Mouse (Mus musculus): ENCODE data around the gene Synj2bp. TPM values are rescaled to one million over a fixed set of nuclear protein-coding genes. Genes with fewer than 3 reads are reported as not detected.
A peak's percentile ranks its signal among the peaks of the same experiment; 100 is the strongest.

Gene Synj2bp
- total RNA-seq (2012; rRNA removed) (12.3 and 14.7 TPM in 2 replicates), polyA plus RNA-seq (2012; ENCODE audit: insufficient read depth in 1 of 2, insufficient read length in 2 of 2, low read depth in 1 of 2, low replicate concordance in 2 of 2, missing spikeins in 1 of 2) (10 to 100 TPM in 1 of 2 experiments, not detected in 1; 19.3 TPM)

- peaks cover 0 to 9% of the 10 kb centered on the region in 2 experiments; a peak in 2 of 4 replicates for H3K36me3 ChIP-seq (ENCODE audit: control insufficient read depth in 1 of 2, insufficient read depth in 2 of 2, low read length in 2 of 2)
- H3K4me3 ChIP-seq (ENCODE audit: control insufficient read depth in 1 of 2, insufficient read depth in 1 of 2, low read depth in 2 of 2, low read length in 2 of 2), result peak within 1 kb of the TSS; percentile 82 to 83
- H3K27ac ChIP-seq (ENCODE audit: control insufficient read depth, low read depth, low read length), result peak within 1 kb of the TSS; percentile 34
- no peaks in the 10 kb centered on the region for H3K27me3 ChIP-seq (ENCODE audit: control insufficient read depth in 1 of 2, insufficient read depth in 2 of 2, low read length in 2 of 2)
- peaks cover 3 to 10% of the 10 kb centered on the region in 2 experiments; a peak in 3 of 4 replicates for H3K4me1 ChIP-seq (ENCODE audit: control insufficient read depth in 1 of 2, insufficient read depth in 2 of 2, low read length in 2 of 2)
- no peaks in the 10 kb centered on the region for H3K9me3 ChIP-seq (replicated peaks; ENCODE audit: insufficient read depth, low read length)
- DNase-seq (ENCODE audit: low read depth, low spot score), result peak; percentile 92
- H3K9ac ChIP-seq (ENCODE audit: control insufficient read depth, low read depth, low read length, poor library complexity, severe bottlenecking), result peak within 1 kb of the TSS; percentile 82
- H3K79me2 ChIP-seq (ENCODE audit: control insufficient read depth, insufficient read depth, low read length, poor library complexity), result peaks cover 23% of the 10 kb centered on the region
- TF ChIP-seq ZC3H11A (IDR thresholded peaks at IDR 0.05; ENCODE audit: low read depth, low read length), result no peak
- peak; percentile 80 for TF ChIP-seq SIN3A (IDR thresholded peaks at IDR 0.05; ENCODE audit: low read length)
- no peak for TF ChIP-seq TAL1 (IDR thresholded peaks at IDR 0.05; ENCODE audit: low read length)
- no peak for TF ChIP-seq SMC3 (IDR thresholded peaks at IDR 0.05; ENCODE audit: low read depth, low read length)
- TF ChIP-seq NRF1 (IDR thresholded peaks at IDR 0.05; ENCODE audit: insufficient read depth, low read depth, low read length, poor library complexity, severe bottlenecking), result no peak
- TF ChIP-seq MAZ (IDR thresholded peaks at IDR 0.05; ENCODE audit: low read depth, low read length), result 0 out of 2 replicates have a peak, but pooled peaks have one; percentile 10
- TF ChIP-seq CTCF (IDR thresholded peaks at IDR 0.05 in 2 of 3, conservative IDR thresholded peaks at IDR 0.05 in 1 of 3; ENCODE audit: control insufficient read depth in 1 of 3, insufficient read depth in 1 of 3, low read depth in 2 of 3, low read length in 3 of 3, poor library complexity in 1 of 3, severe bottlenecking in 1 of 3), result no peak
- TF ChIP-seq MXI1 (IDR thresholded peaks at IDR 0.05; ENCODE audit: low read depth, low read length), result peak; percentile 66
- TF ChIP-seq MEF2A (IDR thresholded peaks at IDR 0.05; ENCODE audit: extremely low read depth, insufficient replicate concordance, low read depth, low read length, poor library complexity, severe bottlenecking), result no peak
- TF ChIP-seq MAFK (IDR thresholded peaks at IDR 0.05; ENCODE audit: borderline replicate concordance, low read depth, low read length), result no peak
- TF ChIP-seq MAX (IDR thresholded peaks at IDR 0.05; ENCODE audit: low read length), result peak; percentile 53; the same call in 1 of the 2 replicates
- TF ChIP-seq ZNF384 (IDR thresholded peaks at IDR 0.05; ENCODE audit: low read depth, low read length), result no peak
- no peak for TF ChIP-seq USF1 (IDR thresholded peaks at IDR 0.05; ENCODE audit: low read depth, low read length)
- TF ChIP-seq TBP (IDR thresholded peaks at IDR 0.05; ENCODE audit: low read depth, low read length), result peak; percentile 80
- no peak for TF ChIP-seq GABPA (IDR thresholded peaks at IDR 0.05; ENCODE audit: low read depth, low read length)
- TF ChIP-seq E2F4 (IDR thresholded peaks at IDR 0.05; ENCODE audit: borderline replicate concordance, low read depth, low read length), result no peak
- TF ChIP-seq CHD1 (IDR thresholded peaks at IDR 0.05; ENCODE audit: low read depth, low read length), result no peak
- TF ChIP-seq RCOR1 (IDR thresholded peaks at IDR 0.05; ENCODE audit: low read depth, low read length), result peak; percentile 37; the same call in 1 of the 2 replicates
- TF ChIP-seq ZKSCAN1 (IDR thresholded peaks at IDR 0.05; ENCODE audit: low read depth, low read length), result no peak
- no peak for TF ChIP-seq RAD21 (IDR thresholded peaks at IDR 0.05; ENCODE audit: low read depth, low read length)
- TF ChIP-seq POLR2AphosphoS5 (IDR thresholded peaks at IDR 0.05; ENCODE audit: borderline replicate concordance, low read depth, low read length), result no peak
- TF ChIP-seq JUND (IDR thresholded peaks at IDR 0.05; ENCODE audit: low read depth, low read length), result no peak
- no peak for TF ChIP-seq CHD2 (IDR thresholded peaks at IDR 0.05; ENCODE audit: low read length)
- TF ChIP-seq POLR2AphosphoS2 (IDR thresholded peaks at IDR 0.05; ENCODE audit: low read length), result peak; percentile 66
- TF ChIP-seq GATA1 (IDR thresholded peaks at IDR 0.05; ENCODE audit: low read depth, low read length), result no peak
- TF ChIP-seq POLR2A (IDR thresholded peaks at IDR 0.05; ENCODE audit: control insufficient read depth in 1 of 2, insufficient read depth in 1 of 2, low read depth in 1 of 2, low read length in 2 of 2, poor library complexity in 1 of 2), result peak; percentile 62 to 93; a peak in 3 of 4 replicates
- TF ChIP-seq USF2 (IDR thresholded peaks at IDR 0.05; ENCODE audit: borderline replicate concordance in 1 of 2, insufficient read depth in 1 of 2, low read depth in 1 of 2, low read length in 2 of 2), result no peak
- no peak for TF ChIP-seq BHLHE40 (IDR thresholded peaks at IDR 0.05; ENCODE audit: borderline replicate concordance, low read depth, low read length)
- peak; percentile 96 for TF ChIP-seq HCFC1 (IDR thresholded peaks at IDR 0.05; ENCODE audit: low read depth, low read length)
- TF ChIP-seq NELFE (IDR thresholded peaks at IDR 0.05; ENCODE audit: low read depth, low read length), result peak; percentile 85
- peak; percentile 56; the same call in 1 of the 2 replicates for TF ChIP-seq TCF12 (IDR thresholded peaks at IDR 0.05; ENCODE audit: low read depth, low read length)
- TF ChIP-seq UBTF (IDR thresholded peaks at IDR 0.05; ENCODE audit: borderline replicate concordance, insufficient read depth, low read depth, low read length), result no peak
- TF ChIP-seq MYC (IDR thresholded peaks at IDR 0.05; ENCODE audit: low read depth, low read length), result no peak
- TF ChIP-seq ELF1 (IDR thresholded peaks at IDR 0.05; ENCODE audit: low read depth, low read length), result peak; percentile 84
- TF ChIP-seq ZMIZ1 (IDR thresholded peaks at IDR 0.05; ENCODE audit: low read depth, low read length), result 0 out of 2 replicates have a peak, but pooled peaks have one; percentile 59
These were observed at the start of gene Synj2bp, which contains the start of gene Gm20498 for GRCm38 (mm10) chr12:81532316-81533028. Gene Synj2bp, minus strand, starts transcription at chr12:81532911. Gene Gm20498, minus strand, starts transcription at chr12:81532905.

All from MEL (cell line).